Mouse (Mus musculus) 3T3-L1 (cell line): ENCODE results near the gene BC067074.
A peak's percentile ranks its signal among the peaks of the same experiment; 100 is the strongest.
"Not testable (repeated sequence)": the region's sequence is repeated elsewhere in the genome, so short reads cannot be mapped to it uniquely, and the experiment has no call there.

Experiments used
- DNase-seq: peaks from one replicate; pipeline ENCODE4 v3.0.0-alpha.2; 2015; ENCODE audit warnings: low read depth, low spot score

Gene BC067074

DNA sequence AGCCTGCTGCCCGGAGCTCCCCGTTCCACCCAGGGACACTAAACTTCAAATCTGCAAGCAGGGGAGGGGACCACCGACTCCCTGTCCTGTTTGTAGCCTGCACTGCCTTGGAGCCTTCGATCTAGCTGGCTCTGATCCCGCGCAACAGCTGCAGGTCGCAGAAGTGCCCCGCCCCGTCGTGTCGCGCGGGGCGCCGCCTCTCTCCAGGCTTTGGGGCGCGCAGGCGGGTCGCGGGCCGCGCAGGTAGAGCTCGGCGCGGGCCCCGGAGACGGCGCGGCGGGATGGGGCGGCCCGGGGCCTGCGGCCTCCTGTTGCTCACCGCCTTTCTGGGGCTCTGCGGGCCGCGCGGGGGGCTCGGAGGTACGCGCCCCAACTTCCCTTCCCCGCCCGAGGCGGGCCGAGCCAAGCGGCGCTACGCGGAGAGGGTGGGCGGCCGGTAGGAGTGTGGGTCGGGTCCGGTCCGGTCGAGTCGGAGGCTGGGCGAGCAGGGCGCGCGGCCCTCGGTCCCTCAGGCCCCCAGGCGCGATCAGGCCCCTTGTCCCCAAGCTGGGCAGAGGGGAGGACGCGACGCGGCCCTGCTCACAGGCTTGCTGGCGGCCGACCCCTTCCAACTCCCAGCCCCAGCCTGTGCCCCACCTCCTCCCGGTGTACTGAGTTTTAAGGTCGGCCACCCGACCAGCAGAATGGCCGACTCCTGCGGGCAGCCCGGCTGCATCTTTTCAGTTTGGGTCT is at the start of gene BC067074:
Gene BC067074 (plus strand): TSS at position 185 of the 732 bp plus-strand sequence.
- no peak for DNase-seq

DNA sequence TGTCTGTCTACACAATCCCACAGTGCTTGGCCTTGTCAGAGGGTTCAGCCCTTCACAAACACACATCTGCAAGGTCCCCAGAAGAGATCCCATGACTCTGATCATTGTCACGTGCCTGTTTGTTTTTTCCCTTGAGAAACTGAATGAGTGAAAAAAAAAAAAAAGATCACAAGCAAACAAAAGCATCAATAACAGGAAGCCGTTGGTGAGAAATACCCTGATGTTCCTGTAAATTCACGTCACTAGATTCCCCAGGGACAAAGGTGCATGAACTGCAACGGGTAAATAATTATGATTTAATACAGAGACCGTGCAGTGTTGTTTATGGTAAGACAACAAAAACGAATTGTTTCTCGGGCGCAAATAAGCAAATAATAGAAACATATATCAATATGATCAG is 47.9 kb upstream of the BC067074 start:
- no peak for DNase-seq

DNA sequence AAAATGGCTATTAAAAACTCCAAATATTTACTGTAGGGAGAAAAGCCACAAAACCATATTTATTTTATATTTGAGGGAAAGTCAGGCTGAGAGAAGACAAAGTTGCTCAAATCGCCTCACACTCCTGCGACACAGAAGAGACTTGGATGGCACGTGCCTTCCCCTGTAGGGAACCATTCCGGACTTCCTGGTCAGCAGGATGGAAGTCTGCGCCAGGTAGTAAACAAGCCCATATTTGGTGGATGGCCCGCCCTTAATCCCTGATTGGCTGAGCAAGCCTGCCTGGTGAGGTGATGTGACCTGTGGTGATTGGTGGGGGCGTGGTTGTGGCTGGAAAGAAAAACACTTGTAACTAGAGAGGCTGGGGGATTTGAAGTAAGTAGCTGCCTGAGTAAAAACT is 40.4 kb upstream of the BC067074 start:
- not testable (repeated sequence) for DNase-seq

DNA sequence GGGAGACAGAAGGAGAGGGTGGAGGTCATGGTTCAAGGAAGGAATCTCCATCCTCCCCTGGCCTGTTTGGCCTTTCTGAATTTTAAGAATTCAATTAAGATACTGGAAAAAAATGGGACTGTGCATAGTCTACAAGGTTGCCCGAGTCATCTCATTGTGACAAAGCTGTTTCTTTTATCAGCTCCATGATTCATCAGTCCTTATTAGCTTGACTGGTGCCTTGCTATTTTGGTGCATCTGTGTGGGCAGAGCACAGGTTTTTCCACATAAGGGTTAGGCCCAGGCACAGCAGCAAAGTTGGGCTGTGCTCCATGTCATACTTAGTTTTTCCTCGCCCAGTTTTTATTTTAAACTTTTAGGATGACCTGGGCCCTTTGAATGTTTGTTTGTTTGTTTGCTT is 36.2 kb upstream of the BC067074 start:
- DNase-seq = no peak

DNA sequence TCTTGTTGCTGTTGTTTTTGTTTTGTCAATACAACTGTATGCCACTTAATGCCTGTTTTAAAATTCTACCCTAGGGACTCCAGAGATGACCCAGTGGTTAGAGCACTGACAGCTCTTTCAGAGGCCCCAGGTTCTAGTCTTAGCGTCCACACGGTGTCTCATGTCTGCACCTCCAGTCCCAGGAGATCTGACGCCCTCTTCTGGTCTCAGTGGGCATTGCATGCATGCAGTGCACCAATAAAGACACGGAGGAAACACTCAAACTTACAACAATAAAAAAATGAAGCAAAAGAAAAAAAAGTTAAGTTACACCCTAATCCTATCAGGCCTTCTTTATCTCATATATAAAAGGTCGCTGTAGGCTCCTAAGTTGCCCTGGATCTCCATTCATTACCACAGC is 35.8 kb upstream of the BC067074 start:
- DNase-seq = no peak

DNA sequence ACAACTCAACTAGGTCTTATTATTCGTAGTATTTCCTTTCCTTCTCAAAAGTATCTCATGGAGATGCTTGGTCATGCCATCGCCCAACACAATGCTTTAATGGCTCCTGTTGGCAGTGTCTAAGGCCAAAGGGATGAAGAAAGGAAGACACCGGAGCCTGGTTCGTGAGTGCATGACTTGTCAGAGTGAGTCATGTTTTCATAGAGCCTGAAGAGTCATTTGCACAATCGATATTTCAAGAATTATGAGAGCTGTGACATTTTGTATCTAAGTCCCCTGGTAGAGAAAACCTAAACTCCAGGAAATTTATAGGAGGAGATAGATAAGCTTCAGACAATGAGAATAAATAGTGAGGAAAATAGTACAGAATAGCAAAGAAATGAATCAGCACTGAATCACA is 33.7 kb upstream of the BC067074 start:
- peak; percentile 15 for DNase-seq

DNA sequence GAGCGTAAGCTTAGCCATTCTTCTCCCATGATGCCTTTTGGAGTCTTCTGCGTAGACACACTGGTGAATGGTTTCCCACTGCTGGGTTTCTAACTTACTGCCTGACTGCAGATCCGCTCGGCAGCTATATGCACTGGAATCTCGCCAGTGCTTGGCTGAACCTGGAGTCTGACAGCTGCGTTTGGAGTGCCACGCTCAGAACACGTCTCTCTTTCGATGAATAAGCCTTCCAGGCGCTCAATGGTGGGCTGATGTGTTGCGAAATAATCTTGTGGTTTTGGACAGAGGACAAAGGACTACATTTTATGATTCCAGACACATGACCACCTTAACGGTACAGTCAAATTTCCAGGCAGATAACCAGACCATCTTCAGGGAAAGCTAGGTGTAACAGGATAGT is 30.1 kb upstream of the BC067074 start:
- DNase-seq = peak; percentile 44

DNA sequence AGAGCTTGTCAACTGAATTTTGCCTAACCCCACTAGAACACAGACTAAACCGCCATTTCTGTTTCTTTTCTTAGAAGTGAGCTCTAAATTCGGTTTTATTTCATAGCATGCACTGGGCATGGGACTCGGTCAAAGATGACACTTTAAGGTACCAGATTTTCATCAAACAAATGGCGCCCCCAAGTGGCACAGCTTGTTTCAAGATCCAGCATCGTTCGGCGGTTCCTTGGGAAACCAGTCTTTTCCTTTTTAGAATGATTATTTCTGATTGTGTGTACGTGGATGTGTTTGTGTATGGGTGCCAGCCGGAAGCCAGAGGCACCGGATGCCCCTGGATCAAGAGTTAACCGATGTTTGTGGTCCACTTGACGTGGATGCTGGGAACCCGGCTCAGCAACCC is 27.7 kb upstream of the BC067074 start:
- DNase-seq = peak; percentile 81

DNA sequence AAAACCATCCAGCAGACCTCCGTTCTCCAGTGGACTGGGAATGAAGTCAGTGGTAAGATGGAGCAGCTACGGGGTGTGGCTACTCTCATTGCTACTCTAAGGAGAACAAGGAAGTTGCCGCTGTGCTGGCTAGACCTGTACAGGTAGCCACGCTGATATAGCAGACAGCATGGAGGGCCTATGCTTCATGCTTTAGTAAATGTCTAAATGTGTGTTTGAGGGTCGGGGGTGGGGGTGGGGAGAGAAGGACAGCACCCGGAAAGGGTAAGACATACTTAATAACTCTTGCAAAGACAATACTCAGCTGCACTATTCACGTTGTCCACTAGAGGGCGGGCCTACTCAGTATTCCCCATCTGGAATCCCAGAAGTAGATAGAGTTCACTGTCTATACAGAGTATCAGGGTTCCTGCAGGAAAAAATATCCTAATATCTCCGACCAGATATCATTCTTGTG is 26.4 kb upstream of the BC067074 start:
- peak; percentile 89 for DNase-seq

DNA sequence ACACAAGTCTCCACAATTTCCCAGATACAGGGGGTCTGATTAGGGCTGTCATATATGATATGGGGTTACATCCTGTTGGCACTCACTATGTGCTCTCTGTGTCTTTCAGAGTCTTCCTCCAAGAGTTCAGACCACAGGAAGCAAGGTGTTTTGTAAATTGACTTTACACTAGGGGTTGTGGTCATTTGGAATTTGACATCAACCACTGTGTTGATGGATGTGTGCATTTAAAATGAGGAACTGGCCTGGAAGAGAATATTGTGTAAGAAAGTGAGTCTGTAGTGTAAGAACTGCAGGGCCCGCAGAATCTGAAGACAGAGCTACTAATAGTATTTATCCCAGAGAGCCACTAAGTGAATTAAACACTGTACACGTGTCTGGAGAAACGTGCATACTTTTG is 25.8 kb upstream of the BC067074 start:
- DNase-seq = peak; percentile 20

DNA sequence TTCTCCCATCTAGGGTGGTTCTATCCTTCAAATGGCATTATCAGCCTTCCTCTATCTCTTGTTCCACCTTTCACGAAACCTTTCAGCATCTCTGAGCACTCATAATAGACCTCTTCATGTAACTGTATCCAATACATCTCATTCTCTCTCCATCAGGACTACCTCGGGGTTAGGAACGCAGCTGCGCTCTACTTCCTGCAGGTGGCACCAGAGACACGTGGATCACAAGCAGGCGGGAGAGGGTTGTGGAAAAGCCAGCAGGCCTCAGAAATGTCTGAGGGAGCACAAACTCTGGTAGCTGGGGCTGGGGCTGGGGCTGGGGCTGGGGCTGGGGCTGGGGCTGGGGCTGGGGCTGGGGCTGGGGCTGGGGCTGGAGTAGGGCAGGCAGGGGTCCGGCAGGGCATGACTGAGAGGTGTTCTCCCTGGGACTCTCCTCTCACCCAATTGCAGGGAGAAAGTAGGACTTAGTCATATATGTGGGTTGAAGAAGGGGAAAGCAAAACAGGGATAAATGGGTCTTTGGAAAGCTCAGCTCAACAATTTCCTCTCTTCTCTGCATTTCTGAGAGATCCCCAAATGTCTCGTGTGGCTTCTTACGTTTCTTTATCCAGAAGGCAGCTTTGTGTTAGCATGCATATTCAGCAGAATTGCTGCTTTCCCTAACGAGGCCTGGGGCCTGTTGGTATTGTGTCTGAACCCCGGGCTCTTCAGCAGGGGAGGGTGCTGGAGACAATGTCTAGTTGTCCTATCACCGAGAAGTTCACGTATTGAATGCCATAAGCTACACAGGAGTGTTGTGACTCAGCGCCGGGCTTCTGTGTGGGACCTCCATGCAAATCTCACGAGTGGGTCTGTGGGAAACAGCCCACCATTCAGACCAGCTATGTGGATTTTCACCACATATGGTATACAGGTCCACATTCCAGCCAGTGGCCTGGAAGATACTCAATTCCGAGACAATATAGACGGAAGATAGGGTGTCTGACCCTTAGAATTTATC is 22.9 kb upstream of the BC067074 start:
- DNase-seq = peak; percentile 86

DNA sequence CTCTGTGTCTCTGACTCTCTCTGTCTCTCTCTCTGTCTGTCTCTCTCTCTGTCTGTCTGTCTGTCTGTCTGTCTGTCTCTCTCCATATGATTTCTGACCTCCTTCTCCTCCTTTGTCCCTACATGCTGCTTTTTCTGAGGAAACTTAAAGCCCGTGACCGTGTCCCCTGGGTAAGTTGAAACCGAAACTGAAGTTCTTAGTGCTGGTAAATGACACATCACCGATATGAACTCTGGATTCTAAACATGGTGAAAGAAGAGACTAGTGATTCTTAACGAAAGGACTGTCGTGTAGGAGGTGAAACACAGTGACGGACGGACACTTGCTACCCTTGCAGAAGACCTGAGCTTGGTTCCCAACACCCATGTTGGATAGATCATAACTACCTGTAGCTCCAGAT is 21.8 kb upstream of the BC067074 start:
- DNase-seq = no peak

DNA sequence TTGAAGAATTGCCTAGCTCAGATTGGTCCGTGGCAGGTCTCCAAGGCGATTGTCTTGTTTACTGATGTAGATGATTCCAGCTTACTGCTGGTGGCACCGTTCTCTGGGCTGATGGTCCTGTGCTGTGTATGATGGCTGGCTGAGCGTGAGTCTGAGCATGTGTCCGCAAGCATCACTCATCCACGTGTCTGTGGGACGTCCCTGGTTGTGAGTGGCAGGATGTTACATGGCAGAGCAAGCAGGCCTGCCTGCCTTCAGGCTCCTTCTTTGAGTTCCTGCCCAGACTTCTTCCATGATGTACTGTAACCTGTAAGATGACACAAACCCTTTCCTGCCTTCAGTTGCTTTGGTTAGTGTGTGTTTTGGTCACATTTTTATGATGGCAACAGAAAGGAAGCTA is 5.8 kb upstream of the BC067074 start:
- DNase-seq = no peak

DNA sequence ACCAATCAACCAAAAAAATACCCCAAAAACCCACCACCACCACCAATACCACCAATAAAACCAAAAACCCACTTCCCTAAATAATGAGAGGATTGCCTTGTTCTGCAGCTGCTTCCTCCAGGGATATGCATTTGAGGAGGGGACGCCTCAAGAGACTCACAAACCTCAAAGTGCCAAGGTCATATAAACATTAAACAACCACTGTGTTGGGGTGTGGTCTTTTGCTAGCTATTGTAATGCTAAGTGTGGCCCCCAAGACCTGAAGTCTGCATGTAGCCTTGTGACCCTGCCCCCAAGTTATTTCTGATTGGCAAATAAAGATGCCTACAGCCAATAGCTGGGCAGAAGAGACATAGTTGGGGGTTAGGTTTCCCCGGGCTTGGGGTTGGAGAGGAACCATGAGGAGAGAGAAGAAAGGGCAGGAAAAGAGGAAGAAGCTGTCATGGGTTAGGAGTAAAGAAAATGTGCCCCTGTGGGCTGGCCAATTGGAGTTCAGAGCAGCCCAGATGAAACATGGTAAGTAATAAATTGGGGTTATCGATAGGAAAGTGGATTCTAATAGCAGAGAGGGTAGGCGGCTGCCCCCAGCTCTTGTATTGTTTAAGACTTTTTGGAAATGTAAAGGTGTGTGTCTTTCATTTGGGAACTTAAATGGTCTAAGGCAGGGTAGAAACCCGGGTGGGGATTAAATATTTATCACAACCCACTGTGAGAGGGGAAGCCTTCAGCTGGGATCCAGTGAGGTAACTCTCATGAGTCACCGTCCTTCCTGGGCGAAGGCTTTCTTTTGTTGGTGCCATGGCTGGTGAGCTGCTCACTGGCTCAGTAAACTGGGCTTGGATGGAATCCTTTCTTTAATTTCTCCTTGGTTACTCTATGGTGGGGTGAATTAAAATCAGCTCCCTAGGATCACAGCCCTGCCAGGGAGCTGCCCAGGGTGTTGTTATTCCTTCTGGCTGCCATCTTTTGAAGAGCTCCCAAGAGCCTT is 4.5 kb upstream of the BC067074 start:
- no peak for DNase-seq

DNA sequence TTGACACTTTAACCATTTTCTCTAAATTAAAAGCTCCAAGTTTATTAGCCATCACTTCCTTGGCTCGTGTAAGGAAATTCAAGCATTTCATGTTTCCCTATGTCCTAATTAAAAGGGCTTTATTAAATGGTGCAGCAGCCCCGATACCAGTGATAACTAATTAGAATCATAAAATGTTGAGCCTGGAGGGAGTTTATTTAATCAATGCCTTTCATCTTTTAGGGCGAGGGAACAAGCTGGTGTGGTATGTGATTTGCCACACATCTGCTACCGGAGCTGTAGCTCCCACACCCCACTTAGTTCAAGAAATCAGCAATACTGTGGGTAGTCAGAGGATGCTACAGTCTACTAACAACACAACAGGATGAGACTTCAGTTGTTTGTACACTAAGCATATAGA is 3.2 kb upstream of the BC067074 start:
- no peak for DNase-seq

DNA sequence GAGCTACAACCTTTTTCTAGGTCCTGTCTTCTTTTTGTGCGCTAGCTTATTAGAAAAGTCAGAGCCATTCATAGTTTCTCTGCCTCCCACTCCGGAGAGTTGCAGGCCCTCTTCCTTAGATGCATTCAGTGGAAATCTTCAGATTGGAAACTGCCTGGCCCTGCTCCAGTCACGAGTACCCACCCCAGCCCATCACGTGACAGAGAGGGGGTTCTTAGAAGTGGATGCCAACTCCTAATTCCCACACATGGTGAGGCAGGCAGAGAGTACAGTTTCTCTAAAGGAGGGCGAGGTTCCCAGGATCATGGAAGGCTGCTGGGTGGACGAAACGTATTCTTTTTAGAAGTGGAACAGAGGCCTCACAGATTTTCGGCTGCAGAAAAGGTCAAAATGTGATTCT is 958 bp upstream of the BC067074 start:
- no peak for DNase-seq

DNA sequence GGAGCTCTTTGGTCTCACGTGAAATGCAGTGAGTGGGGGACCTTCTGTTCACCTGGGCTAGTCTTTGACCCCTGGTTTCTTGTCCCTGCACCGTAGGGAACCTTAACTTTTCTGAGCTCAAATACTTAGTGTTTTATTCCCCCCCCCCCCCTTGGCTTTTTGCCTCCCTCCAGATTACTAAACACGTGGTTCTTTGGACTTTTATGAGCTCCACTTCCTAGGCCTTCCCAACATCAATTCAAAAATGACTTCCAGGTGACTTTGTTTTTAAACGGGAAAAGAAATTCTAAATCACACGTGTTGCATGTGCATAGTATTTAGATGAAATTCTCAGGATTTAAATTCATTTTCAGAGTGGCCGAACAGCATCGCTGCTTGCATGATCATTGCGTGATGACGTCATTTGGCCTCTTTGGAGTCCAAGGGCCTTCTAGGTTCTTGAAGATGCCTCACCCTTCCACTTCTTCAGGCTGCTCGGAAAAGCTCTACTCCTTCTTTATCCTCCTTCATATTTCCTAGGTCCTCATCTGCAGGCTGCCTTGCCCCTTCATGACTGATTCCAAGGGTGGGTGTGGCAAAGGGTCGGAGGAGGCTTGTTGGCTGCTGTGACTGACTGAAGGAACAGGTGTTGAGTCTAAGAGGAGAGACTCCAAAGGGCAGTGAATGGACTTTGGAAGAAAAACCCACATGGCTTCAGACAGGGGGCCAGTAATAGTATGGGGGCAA is 911 bp downstream of the BC067074 start:
- DNase-seq = no peak

DNA sequence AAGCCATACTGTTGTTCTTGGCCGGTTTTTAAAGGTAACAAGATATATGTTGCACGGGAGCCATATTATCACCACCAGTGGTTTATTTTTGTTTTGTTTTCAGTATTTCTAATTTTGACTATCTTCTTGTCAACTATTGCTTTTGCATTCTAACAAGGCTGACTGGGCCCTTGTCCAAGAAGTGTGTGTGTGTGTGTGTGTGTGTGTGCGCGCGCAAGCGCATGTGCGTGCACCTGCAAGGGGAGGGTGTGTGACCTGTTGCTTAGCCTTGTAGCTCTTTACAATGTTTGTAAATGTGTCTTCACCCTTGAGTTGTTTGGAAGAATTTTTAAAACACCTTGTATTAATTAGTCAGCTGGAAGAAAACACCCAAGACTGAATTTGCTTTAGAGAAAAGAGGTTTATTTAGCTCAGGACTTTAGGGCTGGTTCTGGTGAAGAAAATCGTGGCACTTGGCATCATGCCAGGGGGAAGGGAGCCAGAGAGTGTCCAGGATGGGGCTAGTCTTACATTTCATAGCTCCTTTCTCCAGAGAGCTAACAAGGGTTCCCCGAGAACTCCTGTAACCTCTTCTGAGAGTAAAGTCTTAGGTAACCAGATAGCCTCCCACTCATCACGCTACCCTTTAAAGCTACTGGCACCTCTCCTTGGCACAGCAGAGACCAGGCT is 3.0 kb downstream of the BC067074 start:
- peak; percentile 12 for DNase-seq

DNA sequence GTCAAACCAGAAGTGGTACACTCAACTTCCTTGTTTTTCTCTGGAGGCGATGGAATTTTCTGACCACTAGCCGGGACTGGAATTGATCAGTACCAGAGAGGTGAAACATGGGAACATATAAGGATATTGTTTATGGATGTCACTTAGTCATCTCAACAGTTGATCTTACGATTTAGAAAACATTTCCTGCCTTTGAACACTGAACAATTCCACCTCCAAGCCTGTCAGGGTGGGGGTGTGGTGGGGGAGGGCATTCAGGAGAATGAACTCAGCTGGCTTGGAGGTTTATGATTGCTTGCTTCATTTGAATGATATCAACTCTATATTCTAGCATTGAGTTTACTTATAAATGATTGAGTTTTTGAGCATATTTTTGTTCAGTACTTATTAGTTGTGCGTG is 13.6 kb downstream of the BC067074 start:
- DNase-seq = no peak

DNA sequence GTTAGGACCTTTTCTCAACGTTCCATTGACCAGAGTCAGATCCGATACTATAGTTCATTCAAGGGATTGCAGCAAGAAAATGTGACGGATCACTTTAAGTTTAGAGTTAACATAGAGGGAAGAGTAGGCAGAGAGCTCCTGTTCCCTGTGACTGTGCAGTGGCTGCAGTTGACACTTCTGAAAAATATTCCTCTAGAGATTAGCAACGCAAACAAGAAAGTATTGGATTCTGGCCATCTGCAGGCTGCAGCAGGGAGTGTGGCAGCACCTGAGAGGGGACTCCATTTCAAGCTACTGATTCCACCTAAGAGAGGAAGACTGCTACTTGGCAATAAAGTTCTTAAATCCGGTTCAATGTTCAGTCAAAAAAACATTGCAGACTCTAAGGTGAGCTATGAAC is 26.6 kb downstream of the BC067074 start:
- DNase-seq = no peak
